Mouse (Mus musculus): ENCODE measurements at regions not wholly inside any gene's neighbourhood (a gene's known extent, or its start where the extent isn't known, plus 50 kb on each side); places are given as distances from the start of the nearest gene placed in this dataset.

DNA sequence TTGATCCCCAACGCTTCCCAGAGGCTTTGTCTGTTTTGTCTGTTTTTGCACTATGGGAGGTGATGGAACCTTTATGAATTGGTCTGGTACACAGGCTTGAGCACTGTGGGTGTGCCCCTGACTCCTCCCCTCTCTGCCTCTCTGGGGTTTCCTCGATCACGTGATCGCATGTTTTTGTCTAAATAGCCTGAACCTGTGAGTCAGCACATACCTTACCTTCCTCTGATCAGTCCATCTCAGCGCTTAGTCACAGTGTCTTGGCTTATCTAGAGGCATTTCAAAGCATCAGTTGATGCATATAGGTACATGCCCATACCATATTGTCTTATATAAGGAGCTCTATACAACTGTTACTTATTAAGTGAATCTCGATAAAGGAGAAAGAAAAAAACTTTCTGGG lies 72.4 kb upstream of the Hnrnpk start:
- TF ChIP-seq CTCF (IDR thresholded peaks at IDR 0.05; ENCODE audit: low read depth) (no peak), EP300 (IDR thresholded peaks at IDR 0.05; ENCODE audit: low read depth) (no peak)
